Mouse (Mus musculus): Measurements from ENCODE around the gene Slc4a4. TPM values are rescaled to one million over a fixed set of nuclear protein-coding genes. Genes with fewer than 3 reads are reported as not detected.
A peak's percentile ranks its signal among the peaks of the same experiment; 100 is the strongest.

Slc4a4 gene
- polyA plus RNA-seq, 1 experiment, result 49.3 TPM

GRCm38 (mm10) chr5:89032647-89033046 is 146.0 kb downstream of the Slc4a4 start:
- H3K27ac ChIP-seq (replicated peaks; ENCODE audit: low read depth, low read length), result peak overlapping the region; percentile 86
- H3K4me1 ChIP-seq (ENCODE audit: control insufficient read depth, insufficient read depth, insufficient read length, low read length), result peaks cover 2% of the 10 kb centered on the region
- no peak overlapping the region for H3K4me3 ChIP-seq (ENCODE audit: insufficient read depth, low read depth, low read length)

GRCm38 (mm10) chr5:89033256-89033655 is 146.6 kb downstream of the Slc4a4 start:
- H3K4me1 ChIP-seq (ENCODE audit: control insufficient read depth, insufficient read depth, insufficient read length, low read length), result peaks cover 2% of the 10 kb centered on the region
- H3K4me3 ChIP-seq (ENCODE audit: insufficient read depth, low read depth, low read length), result no peak overlapping the region
- H3K27ac ChIP-seq (replicated peaks; ENCODE audit: low read depth, low read length), result peak overlapping the region; percentile 97

GRCm38 (mm10) chr5:89036147-89036546 is 149.5 kb downstream of the Slc4a4 start:
- Histone ChIP-seq H3K4me1 (ENCODE audit: control insufficient read depth, insufficient read depth, insufficient read length, low read length) (peaks cover 2% of the 10 kb centered on the region), H3K4me3 (ENCODE audit: insufficient read depth, low read depth, low read length) (no peak overlapping the region), H3K27ac (replicated peaks; ENCODE audit: low read depth, low read length) (no peak overlapping the region)

GRCm38 (mm10) chr5:89040814-89041213 is 154.2 kb downstream of the Slc4a4 start:
- H3K4me1 ChIP-seq (ENCODE audit: control insufficient read depth, insufficient read depth, insufficient read length, low read length), result no peaks in the 10 kb centered on the region
- no peak overlapping the region for H3K27ac ChIP-seq (replicated peaks; ENCODE audit: low read depth, low read length)
- no peak overlapping the region for H3K4me3 ChIP-seq (ENCODE audit: insufficient read depth, low read depth, low read length)

GRCm38 (mm10) chr5:89043846-89044245 is 157.2 kb downstream of the Slc4a4 start:
- H3K27ac ChIP-seq (replicated peaks; ENCODE audit: low read depth, low read length), result no peak overlapping the region
- no peak overlapping the region for H3K4me3 ChIP-seq (ENCODE audit: insufficient read depth, low read depth, low read length)
- no peaks in the 10 kb centered on the region for H3K4me1 ChIP-seq (ENCODE audit: control insufficient read depth, insufficient read depth, insufficient read length, low read length)

GRCm38 (mm10) chr5:89044801-89045200 is 158.2 kb downstream of the Slc4a4 start:
- no peaks in the 10 kb centered on the region for H3K4me1 ChIP-seq (ENCODE audit: control insufficient read depth, insufficient read depth, insufficient read length, low read length)
- H3K27ac ChIP-seq (replicated peaks; ENCODE audit: low read depth, low read length), result no peak overlapping the region
- no peak overlapping the region for H3K4me3 ChIP-seq (ENCODE audit: insufficient read depth, low read depth, low read length)

- no peak overlapping the region for H3K4me3 ChIP-seq (ENCODE audit: insufficient read depth, low read depth, low read length)
- H3K27ac ChIP-seq (replicated peaks; ENCODE audit: low read depth, low read length), result no peak overlapping the region
- H3K4me1 ChIP-seq (ENCODE audit: control insufficient read depth, insufficient read depth, insufficient read length, low read length), result no peaks in the 10 kb centered on the region
These were observed 165.0 kb downstream of the Slc4a4 start for GRCm38 (mm10) chr5:89051577-89051976.

- no peak overlapping the region for H3K27ac ChIP-seq (replicated peaks; ENCODE audit: low read depth, low read length)
- no peak overlapping the region for H3K4me3 ChIP-seq (ENCODE audit: insufficient read depth, low read depth, low read length)
- H3K4me1 ChIP-seq (ENCODE audit: control insufficient read depth, insufficient read depth, insufficient read length, low read length), result no peaks in the 10 kb centered on the region
These were observed 165.6 kb downstream of the Slc4a4 start for GRCm38 (mm10) chr5:89052230-89052629.

GRCm38 (mm10) chr5:89055656-89056055 is 169.0 kb downstream of the Slc4a4 start:
- H3K4me1 ChIP-seq (ENCODE audit: control insufficient read depth, insufficient read depth, insufficient read length, low read length), result no peaks in the 10 kb centered on the region
- H3K4me3 ChIP-seq (ENCODE audit: insufficient read depth, low read depth, low read length), result no peak overlapping the region
- H3K27ac ChIP-seq (replicated peaks; ENCODE audit: low read depth, low read length), result no peak overlapping the region

- Histone ChIP-seq H3K4me1 (ENCODE audit: control insufficient read depth, insufficient read depth, insufficient read length, low read length) (no peaks in the 10 kb centered on the region), H3K27ac (replicated peaks; ENCODE audit: low read depth, low read length) (no peak overlapping the region), H3K4me3 (ENCODE audit: insufficient read depth, low read depth, low read length) (no peak overlapping the region)
These were observed 169.8 kb downstream of the Slc4a4 start for GRCm38 (mm10) chr5:89056370-89056769.

GRCm38 (mm10) chr5:89061097-89061496 is 174.5 kb downstream of the Slc4a4 start:
- H3K4me3 ChIP-seq (ENCODE audit: insufficient read depth, low read depth, low read length), result no peak overlapping the region
- no peak overlapping the region for H3K27ac ChIP-seq (replicated peaks; ENCODE audit: low read depth, low read length)
- H3K4me1 ChIP-seq (ENCODE audit: control insufficient read depth, insufficient read depth, insufficient read length, low read length), result no peaks in the 10 kb centered on the region

GRCm38 (mm10) chr5:89062286-89062685 is 175.7 kb downstream of the Slc4a4 start:
- Histone ChIP-seq H3K27ac (replicated peaks; ENCODE audit: low read depth, low read length) (no peak overlapping the region), H3K4me3 (ENCODE audit: insufficient read depth, low read depth, low read length) (no peak overlapping the region), H3K4me1 (ENCODE audit: control insufficient read depth, insufficient read depth, insufficient read length, low read length) (no peaks in the 10 kb centered on the region)

- Histone ChIP-seq H3K4me3 (ENCODE audit: insufficient read depth, low read depth, low read length) (no peak overlapping the region), H3K27ac (replicated peaks; ENCODE audit: low read depth, low read length) (no peak overlapping the region), H3K4me1 (ENCODE audit: control insufficient read depth, insufficient read depth, insufficient read length, low read length) (no peaks in the 10 kb centered on the region)
These were observed 180.5 kb downstream of the Slc4a4 start for GRCm38 (mm10) chr5:89067111-89067510.

GRCm38 (mm10) chr5:89068072-89068471 is 181.5 kb downstream of the Slc4a4 start:
- Histone ChIP-seq H3K4me1 (ENCODE audit: control insufficient read depth, insufficient read depth, insufficient read length, low read length) (no peaks in the 10 kb centered on the region), H3K27ac (replicated peaks; ENCODE audit: low read depth, low read length) (no peak overlapping the region), H3K4me3 (ENCODE audit: insufficient read depth, low read depth, low read length) (no peak overlapping the region)

GRCm38 (mm10) chr5:89070051-89070450 is 183.4 kb downstream of the Slc4a4 start:
- Histone ChIP-seq H3K4me1 (ENCODE audit: control insufficient read depth, insufficient read depth, insufficient read length, low read length) (no peaks in the 10 kb centered on the region), H3K4me3 (ENCODE audit: insufficient read depth, low read depth, low read length) (no peak overlapping the region), H3K27ac (replicated peaks; ENCODE audit: low read depth, low read length) (no peak overlapping the region)

GRCm38 (mm10) chr5:89071957-89072356 is 185.3 kb downstream of the Slc4a4 start:
- Histone ChIP-seq H3K27ac (replicated peaks; ENCODE audit: low read depth, low read length) (no peak overlapping the region), H3K4me1 (ENCODE audit: control insufficient read depth, insufficient read depth, insufficient read length, low read length) (no peaks in the 10 kb centered on the region), H3K4me3 (ENCODE audit: insufficient read depth, low read depth, low read length) (no peak overlapping the region)

- H3K27ac ChIP-seq (replicated peaks; ENCODE audit: low read depth, low read length), result no peak overlapping the region
- no peak overlapping the region for H3K4me3 ChIP-seq (ENCODE audit: insufficient read depth, low read depth, low read length)
- no peaks in the 10 kb centered on the region for H3K4me1 ChIP-seq (ENCODE audit: control insufficient read depth, insufficient read depth, insufficient read length, low read length)
These were observed 191.1 kb downstream of the Slc4a4 start for GRCm38 (mm10) chr5:89077711-89078110.
